Mouse (Mus musculus): ENCODE data around the gene Sars.

GRCm38 (mm10) chr3:108411026-108411753, 33.8 kb downstream of the Sars start:
- no peak for TF ChIP-seq CTCF (IDR thresholded peaks at IDR 0.05; ENCODE audit: borderline replicate concordance, insufficient read depth, low read depth, low read length)
- no peak for TF ChIP-seq POLR2A (IDR thresholded peaks at IDR 0.05; ENCODE audit: borderline replicate concordance, insufficient read depth, low read length)

All from cerebellum, adult 2 months (tissue).